Mouse (Mus musculus) megakaryocyte, embryonic 14.5 days (primary cell): Measurements from ENCODE around the gene Mei1.

Experiments used
- FLI1 ChIP-seq: IDR thresholded peaks from 2 replicates; pipeline ENCODE4 v1.6.1; 2012; ENCODE audit warnings: low read length, inconsistent platforms, mixed read lengths
- GATA1 ChIP-seq: IDR thresholded peaks from 3 replicates; pipeline ENCODE4 v1.6.1; 2012; ENCODE audit warnings: mixed read lengths, low read length, inconsistent platforms, borderline replicate concordance

DNA sequence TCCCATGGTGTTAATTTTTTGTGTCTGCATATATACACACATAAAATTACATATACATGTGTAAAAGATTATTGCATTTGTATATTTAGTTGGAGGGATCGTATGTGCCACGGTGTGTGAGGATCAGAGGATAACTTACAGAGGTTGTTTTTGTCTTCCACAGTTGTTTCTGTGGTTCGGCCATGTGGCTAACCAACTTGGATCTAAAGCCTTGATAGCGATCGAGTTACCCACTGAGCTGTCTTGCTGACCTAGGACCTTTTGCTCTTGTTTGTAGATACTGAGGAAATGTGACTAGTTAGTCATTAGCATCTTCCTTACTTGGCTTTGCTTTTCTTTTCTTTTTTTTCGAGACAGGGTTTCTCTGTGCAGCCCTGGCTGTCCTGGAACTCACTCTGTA is 86.5 kb downstream of the Mei1 start:
- TF ChIP-seq GATA1: no peak
- TF ChIP-seq FLI1: no peak
